Mouse (Mus musculus) spleen, adult 2 months (tissue): ENCODE data around the gene Irf2.

Experiments used
- CTCF ChIP-seq: fragments of 200-500 bp; IDR thresholded peaks from 2 replicates; pipeline ENCODE4 v1.5.1; 2011; ENCODE audit warnings: mild to moderate bottlenecking, inconsistent platforms; ENCODE audit not compliant: insufficient read depth, insufficient read length, insufficient replicate concordance; ENCODE audit errors: extremely low read depth
- POLR2A ChIP-seq: fragments of 200-500 bp; IDR thresholded peaks from 2 replicates; pipeline ENCODE4 v1.6.1; 2011; ENCODE audit warnings: low read depth, low read length, inconsistent platforms

DNA sequence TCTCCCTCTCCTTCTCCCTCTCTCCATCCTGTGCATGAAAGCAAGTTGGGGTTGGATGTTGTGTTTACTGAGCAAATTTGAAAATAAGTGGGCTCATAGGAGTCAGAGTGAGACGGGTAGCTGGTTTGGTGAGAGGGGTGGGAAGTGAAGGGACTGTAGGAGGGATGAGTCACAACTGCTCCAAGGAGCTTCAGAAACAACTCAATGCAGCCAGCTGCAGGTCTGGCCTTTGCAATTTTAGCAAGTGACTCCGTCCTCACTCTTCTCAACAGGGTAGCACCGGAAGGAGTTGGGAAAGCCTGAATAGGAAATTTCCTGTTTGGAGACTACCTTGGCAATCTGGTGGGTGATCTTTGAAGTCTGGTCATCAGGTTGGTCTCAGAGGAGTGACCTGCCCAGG lies 25.1 kb upstream of the Irf2 start:
- no peak for TF ChIP-seq CTCF
- TF ChIP-seq POLR2A, result no peak
